Comparison of ENCODE assay signal across 11 mouse cellular contexts in the genomic region with DNA sequence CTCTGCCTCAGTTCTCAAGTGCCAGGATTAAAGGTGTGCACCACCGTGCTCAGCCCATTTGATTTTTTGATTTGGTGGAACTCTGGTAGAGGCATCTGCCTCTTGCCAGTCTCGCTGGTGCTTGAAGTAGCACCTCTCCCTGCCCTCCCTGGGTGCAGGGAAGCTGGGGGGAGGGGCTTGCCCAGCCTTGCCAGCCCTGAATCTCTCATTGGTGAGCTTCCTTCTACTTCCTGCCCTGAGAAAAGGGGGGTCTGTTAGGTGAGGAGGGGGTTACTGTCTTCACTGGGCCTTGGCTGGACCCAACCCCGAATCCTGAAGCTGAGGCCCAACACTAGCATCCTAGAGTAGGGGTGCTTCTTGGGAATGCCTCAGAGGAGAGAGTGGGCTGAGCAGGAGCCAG. TPM values are rescaled to one million over a fixed set of nuclear protein-coding genes. Genes with fewer than 3 reads are reported as not detected.
DNase-seq lines count a peak whose midpoint lies in the region; ATAC-seq and TF ChIP-seq lines count a peak whose summit lies in the region.
"Had no signal": no experiment of that assay in that cellular context is flagged by ENCODE, and none has a peak within 500 bp of the region (broad histone marks: within the 10 kb centered on the region; RNA-seq: fewer than 3 reads in every experiment).

No protein-coding gene starts in this region.

- no peak for DNase-seq in kidney, adult 8-10 months
- no peak for DNase-seq in limb, embryonic 11.5 days (ENCODE audit: low spot score)
- no peak for DNase-seq in adipocyte (ENCODE audit: low spot score)
- DNase-seq in retina, embryonic 14.5 days (ENCODE audit: low spot score), result no peak
- DNase-seq: retina, postnatal 1 day had no signal

- H3K27ac ChIP-seq in kidney, embryonic 14.5 days (ENCODE audit: low read depth, low read length), result no peak overlapping the region
- peak overlapping the region; percentile 93 for H3K27ac ChIP-seq in bone marrow macrophage, adult 2 months (ENCODE audit: insufficient read depth, low read depth, low read length)
- 0 out of 2 replicates have a peak overlapping the region, but pooled peaks have one; percentile 8 for H3K27ac ChIP-seq in cortical plate, adult 2 months (ENCODE audit: insufficient read depth, low read length)
- no peak overlapping the region for H3K27ac ChIP-seq in limb, embryonic 11.5 days (replicated peaks; ENCODE audit: low read depth, low read length)

- no peak for ATAC-seq in kidney, embryonic 14.5 days (ENCODE audit: low FRiP score, low TSS enrichment)
- no peak for ATAC-seq in limb, embryonic 11.5 days (ENCODE audit: insufficient number of reproducible peaks, low FRiP score, low TSS enrichment, low read depth)
- ATAC-seq in inflammation-experienced regulatory T-cells, adult 6 months, result no peak

- H3K4me2 ChIP-seq in kidney, embryonic 14.5 days (replicated peaks; ENCODE audit: low read depth, low read length), result no peak overlapping the region
- H3K4me2 ChIP-seq in limb, embryonic 11.5 days (ENCODE audit: low read depth, severe bottlenecking), result peak overlapping the region; percentile 10; the same call in 1 of the 2 replicates
- H3K4me2 ChIP-seq: heart, embryonic 15.5 days; limb, embryonic 13.5 days had no signal

- H3K4me3 ChIP-seq in kidney, embryonic 14.5 days (ENCODE audit: low read length), result no peak overlapping the region
- no peak overlapping the region for H3K4me3 ChIP-seq in bone marrow macrophage, adult 2 months (ENCODE audit: insufficient read depth, low read length)
- H3K4me3 ChIP-seq in cortical plate, adult 2 months (ENCODE audit: insufficient read depth, low read length), result no peak overlapping the region
- H3K4me3 ChIP-seq in limb, embryonic 11.5 days (ENCODE audit: low read depth, low read length), result no peak overlapping the region
- H3K4me3 ChIP-seq: heart, embryonic 15.5 days; limb, embryonic 13.5 days had no signal

- 17% methylated on average over 3 of the region's 3 CpGs for WGBS in kidney, embryonic 14.5 days
- 18% methylated on average over 3 of the region's 3 CpGs for WGBS in limb, embryonic 11.5 days

- TF ChIP-seq CTCF in bone marrow macrophage, adult 2 months (IDR thresholded peaks at IDR 0.05; ENCODE audit: low read depth, low read length), result no peak
- TF ChIP-seq CTCF in cortical plate, adult 2 months (IDR thresholded peaks at IDR 0.05; ENCODE audit: extremely low read depth, insufficient read depth, low read length), result no peak

- TF ChIP-seq POLR2A in bone marrow macrophage, adult 2 months (IDR thresholded peaks at IDR 0.05; ENCODE audit: borderline replicate concordance, low read depth, low read length), result no peak
- TF ChIP-seq POLR2A in cortical plate, adult 2 months (IDR thresholded peaks at IDR 0.05; ENCODE audit: extremely low read depth, insufficient read depth, low read length), result no peak

- H3K27me3 ChIP-seq in kidney, embryonic 14.5 days (ENCODE audit: control insufficient read depth, insufficient read depth, low read length), result no peaks in the 10 kb centered on the region
- no peaks in the 10 kb centered on the region for H3K27me3 ChIP-seq in limb, embryonic 11.5 days (ENCODE audit: control insufficient read depth, insufficient read depth, low read length)
- H3K27me3 ChIP-seq: heart, embryonic 15.5 days; limb, embryonic 13.5 days had no signal

- peaks cover 57% of the 10 kb centered on the region for H3K4me1 ChIP-seq in kidney, embryonic 14.5 days (ENCODE audit: control insufficient read depth, insufficient read depth, low read length)
- H3K4me1 ChIP-seq in bone marrow macrophage, adult 2 months (ENCODE audit: control insufficient read depth, insufficient read depth, low read length), result peaks cover 63% of the 10 kb centered on the region
- H3K4me1 ChIP-seq in cortical plate, adult 2 months (ENCODE audit: control insufficient read depth, insufficient read depth, low read length), result peaks cover 21% of the 10 kb centered on the region
- peaks cover 29% of the 10 kb centered on the region for H3K4me1 ChIP-seq in limb, embryonic 11.5 days (ENCODE audit: control insufficient read depth, insufficient read depth, low read length)

- peaks cover 67% of the 10 kb centered on the region for H3K36me3 ChIP-seq in kidney, embryonic 14.5 days (ENCODE audit: control insufficient read depth, insufficient read depth, low read length)
- H3K36me3 ChIP-seq in limb, embryonic 11.5 days (ENCODE audit: control insufficient read depth, insufficient read depth, low read length), result peaks cover 17% of the 10 kb centered on the region

- H3K9ac ChIP-seq in kidney, embryonic 14.5 days (ENCODE audit: low read depth, low read length), result peak overlapping the region; percentile 0; the same call in 1 of the 2 replicates
- 0 out of 2 replicates have a peak overlapping the region, but pooled peaks have one; percentile 22 for H3K9ac ChIP-seq in limb, embryonic 11.5 days (ENCODE audit: low read length)

- no peaks in the 10 kb centered on the region for H3K9me3 ChIP-seq in kidney, embryonic 14.5 days (ENCODE audit: control insufficient read depth, low read length)
- no peaks in the 10 kb centered on the region for H3K9me3 ChIP-seq in limb, embryonic 11.5 days (ENCODE audit: control insufficient read depth, low read length)
- H3K9me3 ChIP-seq: heart, embryonic 15.5 days; limb, embryonic 13.5 days had no signal

RNA-seq across cellular contexts. Expression of gene Trim8, which starts 7.2 kb away (rescaled TPM):
- polyA plus RNA-seq in kidney, embryonic 14.5 days (2014; fragmentation: Nextera tagmentation; extraction: Ambion mirVana), result 28.3 and 35.6 TPM in 2 replicates
- 66.3 and 69.0 TPM in 2 replicates for polyA plus RNA-seq in bone marrow macrophage, adult 2 months (2012; ENCODE audit: insufficient read depth, insufficient read length, missing spikeins)
- polyA plus RNA-seq in cortical plate, adult 2 months (2012; rRNA removed), result 44.7 and 47.1 TPM in 2 replicates
- polyA plus RNA-seq in limb, embryonic 11.5 days (2014; fragmentation: Nextera tagmentation; extraction: Ambion mirVana), result 16.7 and 18.0 TPM in 2 replicates
- 10 to 100 TPM; 24.1 to 26.3 (median 25.9) TPM for polyA plus RNA-seq in inflammation-experienced regulatory T-cells, adult 6 months (2017; shearing (Covaris generic))

Comparison
In these comparisons a context has a peak if more than half of its experiments do, and no peak if none do; other contexts are left out.
1. H3K27ac ChIP-seq: peak in bone marrow macrophage, adult 2 months (single experiment) and cortical plate, adult 2 months (single experiment); none in kidney, embryonic 14.5 days (single experiment) and limb, embryonic 11.5 days (single experiment).